8 mouse cellular contexts compared by ENCODE assay signal in the genomic region with DNA sequence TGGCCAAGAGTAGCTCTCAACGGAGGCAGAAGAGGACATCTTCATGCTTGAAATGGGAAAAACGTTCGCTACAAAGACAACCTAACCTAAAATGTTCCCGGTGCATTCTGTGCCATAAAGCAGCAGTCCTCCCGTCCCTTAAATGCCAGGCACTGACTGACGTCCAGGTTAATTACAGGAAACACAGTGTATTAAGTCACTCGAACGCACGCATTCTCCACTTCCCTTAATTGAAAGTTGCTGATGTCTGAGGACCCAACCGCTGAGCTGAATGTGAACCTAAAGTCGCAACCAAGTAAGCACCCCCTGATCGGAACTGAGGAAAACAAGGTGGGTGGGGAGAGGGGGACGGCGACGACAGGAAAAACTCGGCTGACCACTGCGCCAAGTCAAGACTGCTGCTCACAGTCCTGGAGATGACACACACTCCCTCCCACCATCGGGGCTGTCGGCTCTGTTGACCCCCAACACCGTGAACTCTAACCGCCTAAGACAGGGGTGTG. TPM values are rescaled to one million over a fixed set of nuclear protein-coding genes. Genes with fewer than 3 reads are reported as not detected.
DNase-seq lines count a peak whose midpoint lies in the region; ATAC-seq and TF ChIP-seq lines count a peak whose summit lies in the region.

No protein-coding gene starts in this region.

- DNase-seq in layer of hippocampus, adult 2 months (ENCODE audit: low spot score in 2 of 2), result no peak
- DNase-seq in layer of hippocampus, adult 18-20 months (ENCODE audit: low spot score in 2 of 2), result no peak
- peak; percentile 67 for DNase-seq in MEL-GATA-1-ER (ENCODE audit: extremely low read depth, low read depth)
- no peak for DNase-seq in liver, embryonic 11.5 days (ENCODE audit: low spot score)
- DNase-seq in layer of hippocampus, adult 9-10 months (ENCODE audit: low spot score), result no peak
- no peak for DNase-seq in testis, postnatal 10 days (ENCODE audit: low spot score)

- no peak for TF ChIP-seq CTCF in layer of hippocampus, adult 2 months (conservative IDR thresholded peaks at IDR 0.05)

- peak overlapping the region; percentile 91 for H3K27ac ChIP-seq in layer of hippocampus, adult 2 months
- H3K27ac ChIP-seq in forebrain, embryonic 15.5 days (replicated peaks), result peak overlapping the region; percentile 61
- peak overlapping the region; percentile 73 for H3K27ac ChIP-seq in liver, embryonic 11.5 days (ENCODE audit: low read depth, low read length)
- peak overlapping the region; percentile 88 for H3K27ac ChIP-seq in neural tube, embryonic 13.5 days (replicated peaks)

- peaks cover 36% of the 10 kb centered on the region for H3K4me1 ChIP-seq in forebrain, embryonic 15.5 days
- peaks cover 12% of the 10 kb centered on the region for H3K4me1 ChIP-seq in liver, embryonic 11.5 days (replicated peaks; ENCODE audit: control insufficient read depth, insufficient read depth, low read length)
- peaks cover 40% of the 10 kb centered on the region for H3K4me1 ChIP-seq in neural tube, embryonic 13.5 days (replicated peaks)

- H3K27me3 ChIP-seq in forebrain, embryonic 15.5 days, result no peaks in the 10 kb centered on the region
- no peaks in the 10 kb centered on the region for H3K27me3 ChIP-seq in liver, embryonic 11.5 days (replicated peaks; ENCODE audit: control insufficient read depth, insufficient read depth, low read length)
- H3K27me3 ChIP-seq in neural tube, embryonic 13.5 days, result no peaks in the 10 kb centered on the region

- peak overlapping the region; percentile 74 for H3K4me2 ChIP-seq in forebrain, embryonic 15.5 days (replicated peaks)
- H3K4me2 ChIP-seq in liver, embryonic 11.5 days, result peak overlapping the region; percentile 88
- H3K4me2 ChIP-seq in neural tube, embryonic 13.5 days, result peak overlapping the region; percentile 94

- WGBS in forebrain, embryonic 15.5 days, result 3% methylated on average over 21 of the region's 21 CpGs
- 3% methylated on average over 21 of the region's 21 CpGs for WGBS in liver, embryonic 11.5 days
- 2% methylated on average over 21 of the region's 21 CpGs for WGBS in neural tube, embryonic 13.5 days

- peak overlapping the region; percentile 92 for H3K4me3 ChIP-seq in layer of hippocampus, adult 2 months
- peak overlapping the region; percentile 90 for H3K4me3 ChIP-seq in forebrain, embryonic 15.5 days
- peak overlapping the region; percentile 79 for H3K4me3 ChIP-seq in liver, embryonic 11.5 days (ENCODE audit: low read depth, low read length)
- H3K4me3 ChIP-seq in neural tube, embryonic 13.5 days, result peak overlapping the region; percentile 96

- H3K9me3 ChIP-seq in forebrain, embryonic 15.5 days, result no peaks in the 10 kb centered on the region
- H3K9me3 ChIP-seq in liver, embryonic 11.5 days (ENCODE audit: control insufficient read depth, low read length), result no peaks in the 10 kb centered on the region
- no peaks in the 10 kb centered on the region for H3K9me3 ChIP-seq in neural tube, embryonic 13.5 days

- peaks cover 3% of the 10 kb centered on the region; the same call in 1 of the 2 replicates for H3K36me3 ChIP-seq in forebrain, embryonic 15.5 days
- H3K36me3 ChIP-seq in liver, embryonic 11.5 days (ENCODE audit: control insufficient read depth, insufficient read depth, low read length), result no peaks in the 10 kb centered on the region; the same call in 1 of the 2 replicates
- H3K36me3 ChIP-seq in neural tube, embryonic 13.5 days, result peaks cover 17% of the 10 kb centered on the region

- H3K9ac ChIP-seq in forebrain, embryonic 15.5 days (replicated peaks), result peak overlapping the region; percentile 86
- H3K9ac ChIP-seq in liver, embryonic 11.5 days (ENCODE audit: low read depth, low read length), result peak overlapping the region; percentile 90
- H3K9ac ChIP-seq in neural tube, embryonic 13.5 days, result peak overlapping the region; percentile 97

- no peak for ATAC-seq in forebrain, embryonic 15.5 days (replicated peaks)
- no peak for ATAC-seq in liver, embryonic 11.5 days (replicated peaks; ENCODE audit: low FRiP score)
- no peak; the same call in 1 of the 2 replicates for ATAC-seq in neural tube, embryonic 13.5 days (ENCODE audit: low read depth)

RNA-seq across cellular contexts. Expression of a gene that starts 0.7 kb away (rescaled TPM):
- total RNA-seq in layer of hippocampus, adult 2 months (2021), result 100 to 1,000 TPM; 105 to 108 TPM
- total RNA-seq in layer of hippocampus, adult 18-20 months (2021), result 100 to 1,000 TPM; 109 to 111 TPM
- 146 and 158 TPM in 2 replicates for polyA plus RNA-seq in forebrain, embryonic 15.5 days (2015; fragmentation: Nextera tagmentation; extraction: Ambion mirVana)
- polyA plus RNA-seq in liver, embryonic 11.5 days (2014; fragmentation: Nextera tagmentation; extraction: Ambion mirVana), result 33.1 and 34.9 TPM in 2 replicates
- 134 and 143 TPM in 2 replicates for polyA plus RNA-seq in neural tube, embryonic 13.5 days (2015; fragmentation: Nextera tagmentation; extraction: Ambion mirVana)

RNA-seq across cellular contexts. Expression of a gene that starts 38.7 kb away (rescaled TPM):
- total RNA-seq in layer of hippocampus, adult 2 months (2021), result 10 to 100 TPM; 51.2 to 54.5 TPM
- total RNA-seq in layer of hippocampus, adult 18-20 months (2021), result 10 to 100 TPM; 53.1 to 60.5 TPM
- polyA plus RNA-seq in forebrain, embryonic 15.5 days (2015; fragmentation: Nextera tagmentation; extraction: Ambion mirVana), result 51.2 and 52.4 TPM in 2 replicates
- polyA plus RNA-seq in liver, embryonic 11.5 days (2014; fragmentation: Nextera tagmentation; extraction: Ambion mirVana), result 27.8 and 32.2 TPM in 2 replicates
- 37.0 and 46.0 TPM in 2 replicates for polyA plus RNA-seq in neural tube, embryonic 13.5 days (2015; fragmentation: Nextera tagmentation; extraction: Ambion mirVana)

RNA-seq across cellular contexts. Expression of a gene that starts 40.6 kb away (rescaled TPM):
- total RNA-seq in layer of hippocampus, adult 2 months (2021), result 10 to 100 TPM; 40.7 to 43.5 TPM
- 10 to 100 TPM; 42.8 to 43.7 TPM for total RNA-seq in layer of hippocampus, adult 18-20 months (2021)
- polyA plus RNA-seq in forebrain, embryonic 15.5 days (2015; fragmentation: Nextera tagmentation; extraction: Ambion mirVana), result 52.8 and 57.8 TPM in 2 replicates
- polyA plus RNA-seq in liver, embryonic 11.5 days (2014; fragmentation: Nextera tagmentation; extraction: Ambion mirVana), result 44.0 and 50.5 TPM in 2 replicates
- 44.8 and 49.5 TPM in 2 replicates for polyA plus RNA-seq in neural tube, embryonic 13.5 days (2015; fragmentation: Nextera tagmentation; extraction: Ambion mirVana)
